Mouse (Mus musculus) embryonic facial prominence, embryonic 15.5 days (tissue): ENCODE measurements at regions not wholly inside any gene's neighbourhood (a gene's known extent, or its start where the extent isn't known, plus 50 kb on each side); places are given as distances from the start of the nearest gene placed in this dataset.

Source experiments
- ATAC-seq: fragments of 200-750 bp; cut with Nextera tagmentation; 2 replicates; pipeline ENCODE4 v1.8.0; 2017; ENCODE audit warnings: low read depth, moderate TSS enrichment; ENCODE audit not compliant: insufficient number of reproducible peaks, low FRiP score, low TSS enrichment
- H3K27ac ChIP-seq: fragments of 300-500 bp; sonication (generic); replicated peaks from 2 replicates; pipeline ENCODE4 v1.5.1; 2015; ENCODE audit warnings: mild to moderate bottlenecking, inconsistent platforms
- H3K27me3 ChIP-seq: fragments of 300-500 bp; sonication (generic); 2 replicates; pipeline ENCODE4 v1.6.1; 2015; ENCODE audit warnings: inconsistent platforms
- H3K36me3 ChIP-seq: fragments of 300-500 bp; sonication (generic); 2 replicates; pipeline ENCODE4 v1.6.1; 2015; ENCODE audit warnings: mild to moderate bottlenecking, inconsistent platforms
- H3K4me1 ChIP-seq: fragments of 300-500 bp; sonication (generic); 2 replicates; pipeline ENCODE4 v1.6.1; 2015; ENCODE audit warnings: inconsistent platforms
- H3K4me2 ChIP-seq: fragments of 300-500 bp; sonication (generic); replicated peaks from 2 replicates; pipeline ENCODE4 v1.6.1; 2015; ENCODE audit warnings: mild to moderate bottlenecking, inconsistent platforms
- H3K4me3 ChIP-seq: fragments of 300-500 bp; sonication (generic); replicated peaks from 2 replicates; pipeline ENCODE4 v1.5.1; 2015; ENCODE audit warnings: mild to moderate bottlenecking, inconsistent platforms
- H3K9ac ChIP-seq: fragments of 300-500 bp; sonication (generic); 2 replicates; pipeline ENCODE4 v1.6.1; 2015; ENCODE audit warnings: inconsistent platforms
- H3K9me3 ChIP-seq: fragments of 300-500 bp; sonication (generic); replicated peaks from 2 replicates; pipeline ENCODE4 v1.6.1; 2016; ENCODE audit warnings: inconsistent platforms
- WGBS: fragments of 180-500 bp; shearing (Covaris S2); methylation state at CpG from one replicate; pipeline ENCODE4 v1.1.7; 2015; 5-methylcytosine and 5-hydroxymethylcytosine counted together

GRCm38 (mm10) chr2:51448121-51448520 is 179.2 kb upstream of the Tas2r134 start:
- no peak for ATAC-seq
- H3K4me1 ChIP-seq: 0 out of 2 replicates have a peak, but pooled peaks cover 4% of the 10 kb centered on the region
- no peak overlapping the region for H3K4me2 ChIP-seq
- no peaks in the 10 kb centered on the region; the same call in 1 of the 2 replicates for H3K9me3 ChIP-seq
- WGBS: 90% methylated on average over 3 of the region's 3 CpGs
- H3K36me3 ChIP-seq: no peaks in the 10 kb centered on the region
- H3K9ac ChIP-seq: no peak overlapping the region
- H3K27ac ChIP-seq: no peak overlapping the region
- H3K27me3 ChIP-seq: no peaks in the 10 kb centered on the region
- H3K4me3 ChIP-seq: no peak overlapping the region

- H3K9me3 ChIP-seq: no peaks in the 10 kb centered on the region; the same call in 1 of the 2 replicates
- H3K4me3 ChIP-seq: no peak overlapping the region
- no peak overlapping the region for H3K27ac ChIP-seq
- 94% methylated on average over 5 of the region's 5 CpGs for WGBS
- H3K27me3 ChIP-seq: no peaks in the 10 kb centered on the region
- H3K9ac ChIP-seq: no peak overlapping the region
- H3K4me2 ChIP-seq: no peak overlapping the region
- no peak for ATAC-seq
- no peaks in the 10 kb centered on the region for H3K36me3 ChIP-seq
- 0 out of 2 replicates have a peak, but pooled peaks cover 4% of the 10 kb centered on the region for H3K4me1 ChIP-seq
Measured at GRCm38 (mm10) chr2:51447616-51448015, 179.7 kb upstream of the Tas2r134 start.

- Histone ChIP-seq H3K9ac (no peak overlapping the region), H3K4me1 (peaks cover 4% of the 10 kb centered on the region; the same call in 1 of the 2 replicates), H3K27ac (no peak overlapping the region), H3K27me3 (no peaks in the 10 kb centered on the region), H3K9me3 (no peaks in the 10 kb centered on the region; the same call in 1 of the 2 replicates), H3K4me2 (no peak overlapping the region), H3K36me3 (no peaks in the 10 kb centered on the region), H3K4me3 (no peak overlapping the region)
- 24% methylated on average over 9 of the region's 9 CpGs for WGBS
- ATAC-seq: no peak
Measured at GRCm38 (mm10) chr2:51444386-51445080, 182.8 kb upstream of the Tas2r134 start.

- H3K27ac ChIP-seq: no peak overlapping the region
- H3K9me3 ChIP-seq: no peaks in the 10 kb centered on the region; the same call in 1 of the 2 replicates
- peaks cover 7% of the 10 kb centered on the region; the same call in 1 of the 2 replicates for H3K4me1 ChIP-seq
- H3K36me3 ChIP-seq: no peaks in the 10 kb centered on the region
- H3K4me3 ChIP-seq: no peak overlapping the region
- ATAC-seq: no peak
- 32% methylated on average over 3 of the region's 3 CpGs for WGBS
- no peaks in the 10 kb centered on the region for H3K27me3 ChIP-seq
- H3K4me2 ChIP-seq: no peak overlapping the region
- no peak overlapping the region for H3K9ac ChIP-seq
Measured at GRCm38 (mm10) chr2:51443946-51444345, 183.4 kb upstream of the Tas2r134 start.

- Histone ChIP-seq H3K27ac (no peak overlapping the region), H3K4me3 (no peak overlapping the region), H3K4me2 (no peak overlapping the region), H3K4me1 (peaks cover 3% of the 10 kb centered on the region; the same call in 1 of the 2 replicates), H3K9ac (no peak overlapping the region), H3K27me3 (no peaks in the 10 kb centered on the region), H3K9me3 (no peaks in the 10 kb centered on the region), H3K36me3 (no peaks in the 10 kb centered on the region)
- no peak for ATAC-seq
- 32% methylated on average over 1 of the region's 1 CpGs for WGBS
Measured at GRCm38 (mm10) chr2:51439047-51439446, 188.3 kb upstream of the Tas2r134 start.

- Histone ChIP-seq H3K4me1 (peaks cover 3% of the 10 kb centered on the region; the same call in 1 of the 2 replicates), H3K27ac (no peak overlapping the region), H3K9ac (no peak overlapping the region), H3K27me3 (no peaks in the 10 kb centered on the region), H3K36me3 (no peaks in the 10 kb centered on the region), H3K9me3 (no peaks in the 10 kb centered on the region), H3K4me2 (no peak overlapping the region), H3K4me3 (no peak overlapping the region)
- ATAC-seq: no peak
- 50% methylated on average over 3 of the region's 3 CpGs for WGBS
Measured at GRCm38 (mm10) chr2:51436590-51436989, 190.7 kb upstream of the Tas2r134 start.

GRCm38 (mm10) chr2:51431564-51431963 is 195.7 kb upstream of the Tas2r134 start:
- Histone ChIP-seq H3K27ac (no peak overlapping the region), H3K4me1 (no peaks in the 10 kb centered on the region; the same call in 1 of the 2 replicates), H3K4me3 (no peak overlapping the region), H3K27me3 (no peaks in the 10 kb centered on the region), H3K36me3 (no peaks in the 10 kb centered on the region), H3K4me2 (no peak overlapping the region), H3K9ac (no peak overlapping the region), H3K9me3 (no peaks in the 10 kb centered on the region)
- 86% methylated on average over 3 of the region's 3 CpGs for WGBS
- ATAC-seq: no peak

- H3K4me2 ChIP-seq: no peak overlapping the region
- no peaks in the 10 kb centered on the region for H3K36me3 ChIP-seq
- no peaks in the 10 kb centered on the region for H3K4me1 ChIP-seq
- 62% methylated on average over 5 of the region's 5 CpGs for WGBS
- H3K27ac ChIP-seq: no peak overlapping the region
- H3K27me3 ChIP-seq: no peaks in the 10 kb centered on the region
- no peaks in the 10 kb centered on the region for H3K9me3 ChIP-seq
- H3K4me3 ChIP-seq: no peak overlapping the region
- H3K9ac ChIP-seq: no peak overlapping the region
- ATAC-seq: no peak
Measured at GRCm38 (mm10) chr2:51429716-51430115, 197.6 kb upstream of the Tas2r134 start.

- peaks cover 2% of the 10 kb centered on the region; the same call in 1 of the 2 replicates for H3K4me1 ChIP-seq
- no peak overlapping the region for H3K27ac ChIP-seq
- H3K9me3 ChIP-seq: no peaks in the 10 kb centered on the region
- 44% methylated on average over 6 of the region's 6 CpGs for WGBS
- no peak overlapping the region for H3K4me3 ChIP-seq
- no peak overlapping the region for H3K9ac ChIP-seq
- H3K27me3 ChIP-seq: no peaks in the 10 kb centered on the region
- no peaks in the 10 kb centered on the region for H3K36me3 ChIP-seq
- no peak overlapping the region for H3K4me2 ChIP-seq
- ATAC-seq: no peak
Measured at GRCm38 (mm10) chr2:51422442-51422841, 204.9 kb upstream of the Tas2r134 start.

GRCm38 (mm10) chr2:51417908-51418690 is 209.2 kb upstream of the Tas2r134 start:
- Histone ChIP-seq H3K9ac (no peak overlapping the region), H3K36me3 (no peaks in the 10 kb centered on the region), H3K4me3 (no peak overlapping the region), H3K4me2 (no peak overlapping the region), H3K9me3 (no peaks in the 10 kb centered on the region), H3K27ac (no peak overlapping the region), H3K4me1 (peaks cover 2% of the 10 kb centered on the region; the same call in 1 of the 2 replicates), H3K27me3 (no peaks in the 10 kb centered on the region)
- no peak for ATAC-seq
- WGBS: 61% methylated on average over 10 of the region's 10 CpGs

GRCm38 (mm10) chr2:51388390-51388789 is 238.9 kb upstream of the Tas2r134 start:
- Histone ChIP-seq H3K4me1 (no peaks in the 10 kb centered on the region), H3K4me2 (no peak overlapping the region), H3K36me3 (no peaks in the 10 kb centered on the region), H3K4me3 (no peak overlapping the region), H3K9ac (no peak overlapping the region), H3K9me3 (no peaks in the 10 kb centered on the region), H3K27ac (no peak overlapping the region), H3K27me3 (no peaks in the 10 kb centered on the region)
- 93% methylated on average over 9 of the region's 9 CpGs for WGBS
- no peak for ATAC-seq
